Mouse (Mus musculus) adrenal gland, adult 18-20 months (tissue): ENCODE measurements around the gene Dnajc16. TPM values are rescaled to one million over a fixed set of nuclear protein-coding genes. Genes with fewer than 3 reads are reported as not detected.
A peak's percentile ranks its signal among the peaks of the same experiment; 100 is the strongest.

Experiments
- DNase-seq, 2 experiments: peaks; one replicate each; pipeline ENCODE4 v3.0.0; 2021 to 2022; ENCODE audit warnings: low spot score in 2 of 2
- total RNA-seq, 2 experiments: library from RNA; stranded (reverse); gene quantifications; 1 replicate in 1 of 2; 2 replicates in 1 of 2; pipeline ENCODE4 v1.2.3; 2021

Dnajc16 gene
- total RNA-seq, 2 experiments from 2014 or later: 18.5 to 25.8 TPM

DNA sequence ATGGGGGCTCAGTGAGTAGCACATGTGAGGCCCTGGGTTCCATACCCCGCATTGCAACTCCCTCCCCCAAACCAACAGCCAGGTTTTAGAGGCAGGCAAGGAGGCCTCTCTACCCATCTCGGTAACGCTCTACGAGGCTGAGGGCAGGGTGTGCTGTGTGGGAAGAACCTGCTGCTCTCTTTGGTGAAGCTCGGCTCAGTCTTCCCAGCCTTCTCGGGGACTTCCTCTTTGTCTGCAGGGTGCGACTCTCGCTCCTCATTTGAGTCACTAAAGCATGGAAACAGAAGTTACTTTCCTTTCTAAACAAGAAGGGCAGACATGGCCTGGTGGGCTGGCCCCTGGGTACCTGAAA, 24.4 kb downstream of the Dnajc16 start:
- no peak for DNase-seq

DNA sequence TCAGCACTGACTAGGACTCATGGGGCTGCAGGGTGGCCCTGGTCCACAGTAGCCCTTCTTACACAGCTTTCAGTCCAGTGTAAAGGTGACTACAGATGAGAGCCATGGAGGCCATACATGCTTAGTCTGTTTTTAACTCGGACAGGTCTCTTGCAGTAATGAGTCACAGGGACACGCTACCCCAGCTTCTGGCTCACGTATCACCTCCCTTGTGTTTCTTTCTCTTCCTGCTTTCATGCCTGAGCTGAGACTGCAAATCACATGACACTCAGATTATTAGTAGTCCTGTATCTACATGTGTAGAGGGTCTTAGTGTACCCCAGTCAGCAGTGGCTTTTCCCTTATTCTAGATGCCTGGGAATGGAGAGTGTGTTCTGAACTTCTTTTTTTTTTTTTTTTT, 25.7 kb downstream of the Dnajc16 start:
- no peak for DNase-seq

- no peak for DNase-seq
Measured at GRCm38 (mm10) chr4:141763476-141763875, 27.3 kb downstream of the Dnajc16 start.

GRCm38 (mm10) chr4:141762102-141762598, 28.6 kb downstream of the Dnajc16 start:
- no peak for DNase-seq

GRCm38 (mm10) chr4:141760942-141761341, 29.8 kb downstream of the Dnajc16 start:
- no peak for DNase-seq

- DNase-seq: no peak
Measured at GRCm38 (mm10) chr4:141758874-141759542, 31.7 kb downstream of the Dnajc16 start.

DNA sequence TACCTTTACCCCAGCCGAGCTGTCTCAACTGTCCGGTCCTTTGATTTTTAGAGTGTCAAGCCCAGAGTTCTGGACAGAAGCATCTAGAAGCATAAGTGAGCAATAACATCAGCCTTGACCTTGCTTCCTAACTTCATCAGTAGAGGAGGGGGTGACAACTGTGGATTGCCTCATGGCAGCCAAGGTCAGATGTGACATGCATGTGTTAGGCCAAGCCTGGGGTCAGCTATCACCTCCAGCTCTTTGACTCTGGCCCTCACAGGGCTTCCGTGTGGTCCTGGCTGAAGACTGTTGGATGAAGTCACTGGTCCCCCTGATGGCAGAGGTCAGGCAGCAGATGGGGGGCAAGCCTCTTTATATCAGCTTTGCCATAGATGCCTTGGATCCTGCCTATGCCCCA, 33.6 kb downstream of the Dnajc16 start:
- DNase-seq: no peak

GRCm38 (mm10) chr4:141755375-141755930, 35.3 kb downstream of the Dnajc16 start:
- no peak for DNase-seq

GRCm38 (mm10) chr4:141752076-141752421, 38.7 kb downstream of the Dnajc16 start:
- DNase-seq: no peak

- no peak for DNase-seq
Measured at GRCm38 (mm10) chr4:141751419-141752075, 39.2 kb downstream of the Dnajc16 start.

GRCm38 (mm10) chr4:141750826-141751225, 39.9 kb downstream of the Dnajc16 start:
- no peak for DNase-seq

- peak in 1 of 2 experiments; percentile 53 for DNase-seq
Measured at GRCm38 (mm10) chr4:141749557-141749956, 41.2 kb downstream of the Dnajc16 start.

GRCm38 (mm10) chr4:141746578-141747346, 44.0 kb downstream of the Dnajc16 start, which contains the start of gene Agmat:
Gene Agmat, plus strand, starts transcription at chr4:141746672.
- DNase-seq: no peak

DNA sequence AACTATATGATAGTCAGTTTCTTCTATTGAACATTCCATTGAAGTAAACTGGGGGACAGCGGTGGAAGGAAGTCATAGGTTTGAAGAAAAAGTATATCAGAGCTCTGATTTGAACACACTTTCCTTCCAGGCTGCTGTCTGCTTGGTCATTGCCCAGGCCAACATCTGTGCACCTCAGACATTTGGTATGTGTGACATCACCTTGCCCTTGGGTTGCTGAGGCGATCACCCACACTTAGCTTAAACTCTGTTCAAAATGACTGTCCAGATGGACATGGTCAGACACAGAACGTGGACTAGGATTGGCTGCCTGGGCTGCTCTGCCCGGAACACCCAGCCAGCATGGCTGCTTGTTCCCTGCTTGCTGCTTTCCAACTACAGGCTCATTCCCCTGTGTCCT, 48.4 kb downstream of the Dnajc16 start:
- no peak for DNase-seq

- no peak for DNase-seq
Measured at GRCm38 (mm10) chr4:141741856-141742255, 48.9 kb downstream of the Dnajc16 start.

DNA sequence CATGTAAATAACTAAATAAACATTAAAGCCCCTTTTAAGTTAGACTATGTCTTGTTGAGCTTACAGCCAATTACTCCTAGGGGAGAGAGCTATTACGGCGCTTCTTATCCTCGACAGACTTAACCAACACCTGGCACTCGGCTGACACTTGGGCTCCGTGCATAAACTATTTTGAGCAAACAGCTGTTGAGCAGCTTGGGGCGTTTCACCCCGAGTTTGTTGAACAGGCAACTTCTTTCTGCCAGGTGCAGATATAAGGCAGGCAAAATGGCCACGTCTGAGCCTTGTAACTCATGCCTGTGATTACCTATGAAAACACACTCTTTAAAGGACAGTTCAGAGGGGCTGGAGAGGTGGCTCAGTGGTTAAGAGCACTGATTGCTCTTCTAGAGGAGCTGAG, 52.7 kb downstream of the Dnajc16 start:
- no peak for DNase-seq

DNA sequence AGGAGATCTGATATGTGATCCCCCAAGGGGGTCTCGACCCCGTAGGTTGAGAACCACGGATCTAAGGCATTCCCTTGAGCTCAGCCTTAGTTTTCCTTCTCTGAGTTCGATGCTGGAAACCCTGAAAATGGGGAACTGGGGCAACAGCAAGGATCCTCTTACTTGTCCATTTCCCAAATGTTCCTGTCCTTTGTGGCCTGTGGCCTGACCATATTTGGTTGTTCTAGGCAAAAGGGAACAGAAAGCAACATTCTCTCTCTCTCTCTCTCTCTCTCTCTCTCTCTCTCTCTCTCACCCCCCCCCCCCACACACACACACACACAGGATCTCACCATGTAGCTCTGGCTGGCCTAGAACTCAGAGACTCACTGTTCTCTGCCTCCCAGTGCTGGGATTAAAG, 53.9 kb downstream of the Dnajc16 start:
- no peak for DNase-seq

DNA sequence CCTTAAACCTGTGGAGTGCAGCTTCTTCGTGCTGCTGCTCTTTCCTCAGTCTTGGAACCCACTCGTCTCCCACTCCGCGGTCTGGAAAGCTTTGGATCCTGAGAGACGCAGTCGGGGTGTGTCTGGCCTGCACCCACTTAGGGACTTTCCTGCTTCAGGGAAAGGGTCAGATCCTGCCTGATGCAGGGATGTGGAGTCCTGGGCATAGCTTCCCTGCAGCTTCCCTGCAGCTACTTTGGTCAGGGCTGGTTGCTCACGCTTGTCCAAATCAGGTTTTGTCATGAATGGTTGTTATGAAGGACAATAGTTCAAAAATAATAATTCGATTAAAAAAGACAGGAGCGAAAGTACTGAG, 55.5 kb downstream of the Dnajc16 start:
- no peak for DNase-seq

DNA sequence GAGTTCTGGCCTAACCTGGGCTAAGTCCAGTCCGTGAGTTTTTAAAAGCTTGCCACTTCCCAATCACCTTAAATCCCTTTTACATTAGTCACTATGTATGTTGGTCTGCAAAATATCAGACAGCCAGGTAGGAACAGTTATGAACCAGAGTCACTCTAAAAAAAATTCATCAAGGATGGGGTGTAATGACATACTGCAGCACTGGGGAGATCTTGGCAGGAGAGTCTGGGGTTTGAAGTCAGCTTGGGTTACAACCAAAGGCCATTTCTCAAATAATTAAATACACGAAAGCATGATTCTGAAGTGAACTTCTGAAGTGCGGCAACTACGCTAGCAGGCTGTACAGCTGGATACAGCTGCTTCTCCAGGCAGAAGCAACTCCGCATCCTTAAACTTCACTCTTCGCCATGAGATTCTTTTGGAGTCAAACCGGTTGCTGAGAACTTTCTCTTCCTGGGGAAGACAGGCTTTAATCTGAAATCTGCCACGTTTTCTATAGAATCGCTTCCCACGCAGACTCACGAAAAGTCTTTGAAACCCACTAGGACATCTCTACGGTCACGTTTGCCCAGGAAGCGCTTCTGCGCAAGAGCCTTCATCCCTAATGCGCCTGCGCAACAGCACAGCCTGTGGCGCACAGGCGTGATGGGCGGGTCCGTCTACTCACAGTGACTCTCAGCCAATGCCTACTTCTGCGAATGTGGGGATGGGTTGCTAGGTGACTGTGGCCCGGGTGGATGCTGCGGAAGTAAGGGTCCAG, 56.1 kb downstream of the Dnajc16 start:
- DNase-seq: peak; percentile 77 to 82

DNA sequence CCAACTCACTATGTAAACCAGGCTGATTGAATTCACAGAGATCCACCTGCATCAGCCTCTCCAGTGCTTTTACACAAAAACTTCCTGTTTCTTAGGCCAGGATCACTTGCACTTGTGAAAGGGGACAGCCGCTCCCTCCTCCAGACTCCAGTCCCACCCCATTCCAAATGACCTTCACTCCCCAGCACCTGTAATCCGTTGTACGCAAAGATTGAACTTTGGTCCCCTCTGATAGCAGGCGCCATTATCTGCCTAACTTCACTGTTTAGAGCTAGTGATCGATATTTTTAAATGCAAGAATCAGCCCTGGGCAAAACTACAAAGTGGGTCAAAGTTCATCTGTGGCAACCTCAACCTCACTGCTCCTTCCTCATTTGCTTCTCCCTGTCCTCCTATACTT, 59.0 kb downstream of the Dnajc16 start:
- DNase-seq: no peak

DNA sequence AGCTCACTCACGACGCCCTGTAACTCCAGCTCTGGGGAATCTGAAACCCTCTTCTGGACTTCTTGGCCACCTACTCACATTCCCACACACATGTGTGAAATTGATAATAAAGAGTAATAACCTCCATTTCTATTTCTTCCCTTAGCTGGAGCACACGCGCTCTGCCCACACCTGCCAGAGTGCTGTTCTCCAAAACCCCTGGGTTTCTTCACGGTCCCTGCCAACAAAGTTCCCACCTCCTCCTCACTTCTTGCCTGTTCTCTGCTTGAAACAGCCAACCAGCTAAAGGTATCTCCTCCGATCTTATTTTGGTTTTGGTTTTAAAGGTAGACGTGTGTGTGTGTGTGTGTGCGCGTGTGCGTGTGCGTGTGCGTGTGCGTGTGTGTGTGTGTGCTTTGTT, 60.3 kb downstream of the Dnajc16 start:
- DNase-seq: no peak
